Mouse (Mus musculus) lung, adult 2 months (tissue): ENCODE results near the gene Cldn14.

Experiments used
- CTCF ChIP-seq: fragments of 200-500 bp; IDR thresholded peaks from 2 replicates; pipeline ENCODE4 v1.5.1; 2011; ENCODE audit warnings: mild to moderate bottlenecking, low read length, control low read depth; ENCODE audit not compliant: insufficient read depth
- POLR2A ChIP-seq: fragments of 200-500 bp; IDR thresholded peaks from 2 replicates; pipeline ENCODE4 v1.6.1; 2011; ENCODE audit warnings: low read depth, mild to moderate bottlenecking, control low read depth, low read length, borderline replicate concordance; ENCODE audit errors: extremely low read depth

GRCm38 (mm10) chr16:94014489-94015096 lies 6.0 kb upstream of the Cldn14 start:
- TF ChIP-seq CTCF, result no peak
- no peak for TF ChIP-seq POLR2A
